Mouse (Mus musculus): ENCODE measurements at regions not wholly inside any gene's neighbourhood (a gene's known extent, or its start where the extent isn't known, plus 50 kb on each side); places are given as distances from the start of the nearest gene placed in this dataset.
A peak's percentile ranks its signal among the peaks of the same experiment; 100 is the strongest.

DNA sequence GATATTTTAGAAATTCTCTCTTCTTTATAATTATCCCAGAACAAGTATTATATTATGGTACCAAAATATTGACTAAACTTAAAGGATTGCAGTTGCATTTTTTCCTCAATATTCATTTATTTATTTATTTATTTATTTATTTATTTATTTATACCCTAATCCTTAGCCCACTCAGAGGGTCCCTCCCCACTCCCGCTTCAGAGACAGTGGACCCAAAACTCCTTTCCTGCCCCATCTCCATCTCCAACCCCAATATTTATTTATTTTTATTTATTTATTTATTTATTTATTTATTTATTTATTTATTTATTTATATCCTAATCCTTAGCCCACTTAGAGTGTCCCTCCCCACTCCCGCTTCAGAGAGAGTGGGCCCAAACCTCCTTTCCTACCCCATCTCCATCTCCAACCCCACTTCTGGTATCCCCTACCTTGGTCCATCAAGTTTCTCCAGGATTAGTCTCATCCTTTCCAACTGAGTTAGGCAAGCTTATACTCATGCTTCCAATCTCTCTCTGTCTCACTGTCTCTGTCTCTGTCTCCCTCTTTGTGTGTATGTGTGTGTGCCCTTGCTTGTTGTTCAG lies 1340.8 kb downstream of the Cntnap5b start:
- H3K9ac ChIP-seq (replicated peaks; ENCODE audit: low read length, poor library complexity, severe bottlenecking) = no peak overlapping the region
- WGBS = 99% methylated on average over 2 of the region's 2 CpGs
- no peaks in the 10 kb centered on the region for H3K27me3 ChIP-seq (ENCODE audit: insufficient read depth, low read length)
- no peak for DNase-seq (ENCODE audit: low spot score)
- no peaks in the 10 kb centered on the region for H3K4me1 ChIP-seq (ENCODE audit: insufficient read depth, low read length)
- H3K36me3 ChIP-seq (ENCODE audit: insufficient read depth, low read length) = no peaks in the 10 kb centered on the region
- H3K4me2 ChIP-seq (ENCODE audit: low read depth, low read length, poor library complexity, severe bottlenecking) = no peak overlapping the region
- no peak for ATAC-seq (ENCODE audit: low FRiP score)
- no peaks in the 10 kb centered on the region for H3K9me3 ChIP-seq (ENCODE audit: low read length)
- no peak for TF ChIP-seq CTCF (IDR thresholded peaks at IDR 0.05)
- H3K27ac ChIP-seq (ENCODE audit: low read depth, low read length) = no peak overlapping the region
- H3K4me3 ChIP-seq (ENCODE audit: low read depth, low read length) = no peak overlapping the region

- no peaks in the 10 kb centered on the region for H3K36me3 ChIP-seq (ENCODE audit: insufficient read depth, low read length)
- ATAC-seq (ENCODE audit: low FRiP score) (no peak), DNase-seq (ENCODE audit: low spot score) (peak; percentile 19)
- no peak for TF ChIP-seq CTCF (IDR thresholded peaks at IDR 0.05)
- H3K9ac ChIP-seq (replicated peaks; ENCODE audit: low read length, poor library complexity, severe bottlenecking) = no peak overlapping the region
- H3K4me1 ChIP-seq (ENCODE audit: insufficient read depth, low read length) = no peaks in the 10 kb centered on the region
- H3K27me3 ChIP-seq (ENCODE audit: insufficient read depth, low read length) = no peaks in the 10 kb centered on the region
- no peak overlapping the region for H3K27ac ChIP-seq (ENCODE audit: low read depth, low read length)
- no peaks in the 10 kb centered on the region for H3K9me3 ChIP-seq (ENCODE audit: low read length)
- 88% methylated on average over 2 of the region's 2 CpGs for WGBS
- no peak overlapping the region for H3K4me2 ChIP-seq (ENCODE audit: low read depth, low read length, poor library complexity, severe bottlenecking)
- no peak overlapping the region for H3K4me3 ChIP-seq (ENCODE audit: low read depth, low read length)
These were observed 1349.7 kb downstream of the Cntnap5b start for GRCm38 (mm10) chr1:101122091-101122825.

DNA sequence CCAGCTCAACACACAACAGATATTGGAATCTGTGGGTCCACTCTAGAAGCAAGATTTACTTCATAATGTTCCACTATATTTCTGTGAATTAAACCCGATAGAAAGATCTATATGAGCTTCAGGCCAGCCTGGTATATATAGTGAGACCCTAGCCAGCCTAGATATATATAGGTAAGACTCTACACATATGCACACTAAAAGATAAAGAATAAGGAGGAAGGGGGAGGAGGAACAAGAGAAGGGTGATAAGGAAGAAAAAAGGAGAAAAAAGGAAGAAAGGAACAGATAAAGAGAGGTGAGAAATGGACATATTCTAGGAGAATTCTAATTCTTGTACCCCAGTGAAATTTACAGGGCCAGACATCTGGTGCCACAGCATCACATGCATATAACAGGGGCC lies 1354.7 kb downstream of the Cntnap5b start:
- Histone ChIP-seq H3K27me3 (ENCODE audit: insufficient read depth, low read length) (no peaks in the 10 kb centered on the region), H3K4me2 (ENCODE audit: low read depth, low read length, poor library complexity, severe bottlenecking) (no peak overlapping the region), H3K4me3 (ENCODE audit: low read depth, low read length) (no peak overlapping the region), H3K9me3 (ENCODE audit: low read length) (no peaks in the 10 kb centered on the region), H3K4me1 (ENCODE audit: insufficient read depth, low read length) (no peaks in the 10 kb centered on the region), H3K9ac (replicated peaks; ENCODE audit: low read length, poor library complexity, severe bottlenecking) (no peak overlapping the region), H3K27ac (ENCODE audit: low read depth, low read length) (no peak overlapping the region), H3K36me3 (ENCODE audit: insufficient read depth, low read length) (no peaks in the 10 kb centered on the region)
- no peak for DNase-seq (ENCODE audit: low spot score)
- 94% methylated on average over 1 of the region's 1 CpGs for WGBS
- no peak for ATAC-seq (ENCODE audit: low FRiP score)
- TF ChIP-seq CTCF (IDR thresholded peaks at IDR 0.05) = no peak

DNA sequence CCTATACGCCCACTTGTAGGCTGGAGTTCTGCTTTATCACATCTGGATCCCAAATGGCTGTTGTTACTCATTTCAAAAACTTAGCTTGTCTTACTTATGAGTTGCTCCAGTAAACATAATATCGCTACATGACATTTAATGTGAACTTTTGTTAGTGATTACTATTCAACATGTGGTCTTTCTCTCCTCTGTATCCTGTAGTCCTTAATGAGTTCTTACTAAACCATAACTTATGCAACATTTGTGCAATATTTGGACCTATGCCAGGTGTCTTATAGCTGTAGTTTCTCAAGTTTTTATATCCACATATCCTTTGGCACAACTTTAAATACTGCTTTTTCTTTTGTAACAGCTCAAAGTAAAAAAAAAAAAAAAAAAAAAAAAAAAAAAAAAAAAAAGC lies 1394.1 kb downstream of the Cntnap5b start:
- Histone ChIP-seq H3K4me3 (ENCODE audit: low read depth, low read length) (no peak overlapping the region), H3K9ac (replicated peaks; ENCODE audit: low read length, poor library complexity, severe bottlenecking) (no peak overlapping the region), H3K4me2 (ENCODE audit: low read depth, low read length, poor library complexity, severe bottlenecking) (no peak overlapping the region), H3K27me3 (ENCODE audit: insufficient read depth, low read length) (no peaks in the 10 kb centered on the region), H3K27ac (ENCODE audit: low read depth, low read length) (no peak overlapping the region), H3K9me3 (ENCODE audit: low read length) (no peaks in the 10 kb centered on the region), H3K4me1 (ENCODE audit: insufficient read depth, low read length) (no peaks in the 10 kb centered on the region), H3K36me3 (ENCODE audit: insufficient read depth, low read length) (no peaks in the 10 kb centered on the region)
- ATAC-seq (ENCODE audit: low FRiP score) (no peak), DNase-seq (ENCODE audit: low spot score) (no peak)
- no peak for TF ChIP-seq CTCF (IDR thresholded peaks at IDR 0.05)
- 94% methylated on average over 2 of the region's 2 CpGs for WGBS

Measured in midbrain, postnatal 0 days (tissue).